10 mouse cellular contexts compared by ENCODE assay signal in the genomic region with DNA sequence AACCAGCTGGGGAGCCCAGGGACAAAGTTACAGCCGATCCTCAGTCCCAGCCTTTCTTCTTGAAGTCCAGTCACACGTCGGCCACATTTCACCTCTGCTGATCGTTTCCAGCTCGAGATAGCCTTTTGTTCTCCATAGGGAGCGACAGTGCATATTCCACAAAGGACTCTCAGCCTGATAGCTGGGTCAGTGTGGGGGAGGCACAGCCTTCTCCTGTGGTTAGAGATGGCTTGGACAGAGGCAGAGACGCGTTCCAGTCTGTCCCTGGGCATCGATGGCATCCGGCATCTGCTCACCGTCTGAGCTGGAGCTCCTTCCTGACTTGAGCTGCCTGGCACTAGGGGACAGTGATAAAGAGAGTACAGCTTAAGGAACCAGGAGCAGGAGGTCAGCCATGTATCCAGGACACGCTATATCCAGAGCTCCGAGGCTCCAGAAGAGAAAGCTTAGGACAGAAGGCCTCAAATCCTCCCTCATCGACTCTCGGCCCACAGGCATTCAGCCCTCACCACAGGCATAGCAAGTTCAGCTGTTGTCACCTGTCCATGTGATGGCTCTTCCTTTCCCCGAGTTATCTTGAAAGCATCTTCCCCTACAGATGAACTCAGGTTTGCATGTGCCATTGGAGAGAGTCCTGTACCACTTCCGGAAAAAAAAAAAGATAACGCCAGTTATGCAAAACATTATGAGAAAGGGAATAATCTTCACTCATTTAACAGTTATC.
A peak's percentile ranks its signal among the peaks of the same experiment; 100 is the strongest.
DNase-seq lines count a peak whose midpoint lies in the region; ATAC-seq and TF ChIP-seq lines count a peak whose summit lies in the region.
"Had no signal": no experiment of that assay in that cellular context is flagged by ENCODE, and none has a peak within 500 bp of the region (broad histone marks: within the 10 kb centered on the region; RNA-seq: fewer than 3 reads in every experiment).

No protein-coding gene starts in this region.

- TF ChIP-seq CTCF in spleen, adult 2 months (IDR thresholded peaks at IDR 0.05; ENCODE audit: extremely low read depth, insufficient read depth, insufficient read length, insufficient replicate concordance) = no peak
- no peak for TF ChIP-seq CTCF in hindbrain, postnatal 0 days (IDR thresholded peaks at IDR 0.05; ENCODE audit: low read depth)
- no peak for TF ChIP-seq CTCF in left cerebral cortex, adult 2 months (IDR thresholded peaks at IDR 0.05)

- H3K9me3 ChIP-seq in heart, embryonic 15.5 days (replicated peaks) = no peaks in the 10 kb centered on the region
- H3K9me3 ChIP-seq in hindbrain, postnatal 0 days (ENCODE audit: low read length) = no peaks in the 10 kb centered on the region
- H3K9me3 ChIP-seq: embryonic facial prominence, embryonic 12.5 days had no signal

- WGBS in heart, embryonic 15.5 days = 40% methylated on average over 18 of the region's 18 CpGs
- WGBS in spleen, adult 2 months = 75% methylated on average over 18 of the region's 18 CpGs
- 54% methylated on average over 18 of the region's 18 CpGs for WGBS in hindbrain, postnatal 0 days

- intact Hi-C loops in heart, postnatal 14 days (cut with DNase I) = no loop called here
- intact Hi-C loops in left cerebral cortex, adult 2 months (cut with DNase I) = loop anchor here (5.0 kb wide), 1 partner anchor 164 kb away; a partner anchor contains a TSS

- ATAC-seq in heart, embryonic 15.5 days (replicated peaks; ENCODE audit: insufficient number of reproducible peaks, insufficient read depth, low FRiP score, low read depth) = no peak
- peak; percentile 7; the same call in 1 of the 2 replicates for ATAC-seq in hindbrain, postnatal 0 days

- H3K4me1 ChIP-seq in heart, embryonic 15.5 days (replicated peaks) = peaks cover 35% of the 10 kb centered on the region
- peaks cover 37% of the 10 kb centered on the region for H3K4me1 ChIP-seq in spleen, adult 2 months (ENCODE audit: control insufficient read depth, insufficient read depth, insufficient read length)
- peaks cover 8% of the 10 kb centered on the region; the same call in 1 of the 2 replicates for H3K4me1 ChIP-seq in hindbrain, postnatal 0 days (ENCODE audit: insufficient read depth, low read length)

- H3K27ac ChIP-seq in heart, embryonic 15.5 days = no peak overlapping the region
- H3K27ac ChIP-seq in spleen, adult 2 months (ENCODE audit: insufficient read depth, low read length) = peak overlapping the region; percentile 68
- H3K27ac ChIP-seq in hindbrain, postnatal 0 days = no peak overlapping the region
- H3K27ac ChIP-seq in left cerebral cortex, adult 2 months = no peak overlapping the region

- H3K36me3 ChIP-seq in heart, embryonic 15.5 days = no peaks in the 10 kb centered on the region
- no peaks in the 10 kb centered on the region for H3K36me3 ChIP-seq in spleen, adult 2 months (ENCODE audit: control insufficient read depth, insufficient read depth, low read length)
- H3K36me3 ChIP-seq in hindbrain, postnatal 0 days (ENCODE audit: insufficient read depth, low read length) = no peaks in the 10 kb centered on the region
- H3K36me3 ChIP-seq: embryonic facial prominence, embryonic 12.5 days had no signal

- TF ChIP-seq POLR2A in spleen, adult 2 months (IDR thresholded peaks at IDR 0.05; ENCODE audit: low read depth, low read length) = no peak

- 0 out of 2 replicates have a peak overlapping the region, but pooled peaks have one; percentile 15 for H3K4me2 ChIP-seq in heart, embryonic 15.5 days
- H3K4me2 ChIP-seq in hindbrain, postnatal 0 days (ENCODE audit: low read depth, low read length) = no peak overlapping the region

- H3K27me3 ChIP-seq in heart, embryonic 15.5 days = no peaks in the 10 kb centered on the region
- no peaks in the 10 kb centered on the region for H3K27me3 ChIP-seq in spleen, adult 2 months (ENCODE audit: control insufficient read depth, insufficient read depth, low read length)
- no peaks in the 10 kb centered on the region for H3K27me3 ChIP-seq in hindbrain, postnatal 0 days (ENCODE audit: insufficient read depth, low read length)
- H3K27me3 ChIP-seq: embryonic facial prominence, embryonic 12.5 days had no signal

- H3K9ac ChIP-seq in heart, embryonic 15.5 days = no peak overlapping the region
- H3K9ac ChIP-seq in hindbrain, postnatal 0 days (replicated peaks; ENCODE audit: low read length) = no peak overlapping the region
- H3K9ac ChIP-seq: embryonic facial prominence, embryonic 12.5 days had no signal

- DNase-seq in heart, postnatal 14 days = no peak
- DNase-seq in spleen, adult 2 months (ENCODE audit: low read depth in 1 of 2, low spot score in 2 of 2) = no peak
- DNase-seq in spleen, adult 18-20 months = no peak
- DNase-seq in hindbrain, postnatal 0 days (ENCODE audit: low spot score) = no peak
- DNase-seq in thymus, postnatal 14 days = peak; percentile 22
- DNase-seq in urinary bladder, postnatal 36 days (ENCODE audit: low spot score in 2 of 2) = no peak
- DNase-seq in left cerebral cortex, adult 2 months (ENCODE audit: extremely low spot score in 1 of 2, low spot score in 2 of 2) = no peak
- DNase-seq: right cerebral cortex, adult 18-20 months had no signal

- no peak overlapping the region for H3K4me3 ChIP-seq in heart, embryonic 15.5 days
- H3K4me3 ChIP-seq in spleen, adult 2 months (ENCODE audit: extremely low read depth, insufficient read depth, insufficient read length) = no peak overlapping the region
- H3K4me3 ChIP-seq in hindbrain, postnatal 0 days (ENCODE audit: low read length) = no peak overlapping the region
- H3K4me3 ChIP-seq in left cerebral cortex, adult 2 months = no peak overlapping the region
